Mouse (Mus musculus): ENCODE measurements around the gene Borcs5.

Borcs5 gene

DNA sequence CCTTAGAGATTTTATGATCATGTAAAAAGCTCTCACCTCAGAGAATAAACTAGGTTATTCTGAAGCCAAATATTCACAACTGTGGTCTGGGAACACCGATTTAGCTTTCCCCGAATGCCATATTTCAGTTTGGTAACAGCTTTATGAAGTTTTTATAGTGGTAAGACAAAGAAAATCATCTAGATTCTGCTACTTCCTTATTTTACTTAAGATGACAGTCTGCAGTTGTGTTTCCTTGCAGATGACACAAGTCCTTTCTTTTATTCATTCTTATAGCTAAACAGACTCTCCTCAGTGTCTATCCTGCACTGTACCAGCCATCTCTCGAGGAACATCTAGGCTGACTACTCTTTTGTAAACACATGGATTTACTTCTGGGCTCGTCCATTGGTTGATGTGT is 67.2 kb downstream of the Borcs5 start:
- in situ Hi-C loops (cut with MboI; ENCODE audit: unreplicated experiment in 2 of 2) = no loop called here

DNA sequence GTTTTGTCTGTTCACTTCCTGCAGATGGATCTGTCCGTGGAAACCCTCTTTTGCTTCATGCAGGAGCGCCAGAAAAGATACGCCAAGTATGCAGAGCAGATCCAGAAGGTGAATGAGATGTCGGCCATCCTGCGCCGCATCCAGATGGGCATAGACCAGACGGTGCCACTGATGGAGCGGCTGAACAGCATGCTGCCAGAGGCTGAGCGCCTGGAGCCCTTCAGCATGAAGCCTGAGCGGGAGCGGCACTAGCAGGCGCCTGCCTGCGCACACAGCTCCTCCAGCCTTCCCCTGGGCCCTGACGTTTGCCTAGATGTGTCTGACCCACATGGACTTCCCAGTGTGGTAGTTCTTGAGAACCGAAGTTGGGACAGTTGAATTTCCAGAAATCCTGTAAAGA is 70.7 kb downstream of the Borcs5 start:
- in situ Hi-C loops (cut with MboI; ENCODE audit: unreplicated experiment in 2 of 2) = no loop called here

DNA sequence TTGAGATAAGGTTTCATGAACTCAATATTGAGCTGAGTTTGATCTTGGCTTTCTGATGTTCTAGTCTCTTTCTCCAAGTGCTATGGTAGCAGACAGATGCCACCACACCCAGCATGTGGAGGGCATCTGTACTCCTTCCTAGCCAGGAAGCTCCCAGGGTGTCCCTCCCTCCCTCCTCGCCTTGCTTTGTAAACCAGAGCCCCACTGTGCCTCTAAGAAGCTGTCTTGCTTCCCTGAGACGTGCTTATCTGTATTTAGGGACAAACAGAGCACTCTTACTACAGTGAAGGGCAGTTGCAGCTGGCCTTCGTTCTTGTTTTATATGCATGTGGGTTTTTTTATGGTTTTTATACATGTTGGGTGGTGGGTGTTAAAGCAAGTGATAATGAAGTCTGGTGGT is 74.0 kb downstream of the Borcs5 start:
- in situ Hi-C loops (cut with MboI; ENCODE audit: unreplicated experiment in 2 of 2) = no loop called here

DNA sequence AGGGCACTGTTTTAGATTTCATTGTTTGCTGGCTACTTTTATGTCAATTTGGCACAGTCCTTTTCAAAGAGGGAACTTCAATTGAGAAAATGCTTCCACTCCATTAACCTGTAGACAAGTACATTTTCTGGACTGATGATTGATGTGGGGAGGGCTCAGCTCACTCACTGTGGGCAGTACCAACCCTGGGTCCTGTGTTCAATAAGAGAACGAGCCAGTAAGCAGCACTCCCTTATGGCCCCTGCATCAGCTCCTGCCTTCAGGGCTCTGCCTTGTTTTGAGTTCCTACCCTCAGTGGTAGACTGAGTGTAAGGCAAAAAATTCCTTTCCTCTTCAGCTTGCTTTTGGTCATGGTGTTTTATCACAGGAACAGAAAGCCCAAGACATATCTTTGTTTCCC is 74.6 kb downstream of the Borcs5 start:
- in situ Hi-C loops (cut with MboI; ENCODE audit: unreplicated experiment in 2 of 2) = no loop called here

- in situ Hi-C loops (cut with MboI; ENCODE audit: unreplicated experiment in 2 of 2) = no loop called here
These were observed 76.9 kb downstream of the Borcs5 start for GRCm38 (mm10) chr6:134716168-134716587.

GRCm38 (mm10) chr6:134717886-134718667 is 78.8 kb downstream of the Borcs5 start:
- in situ Hi-C loops (cut with MboI; ENCODE audit: unreplicated experiment in 2 of 2) = no loop called here

GRCm38 (mm10) chr6:134718668-134719065 is 79.4 kb downstream of the Borcs5 start:
- in situ Hi-C loops (cut with MboI; ENCODE audit: unreplicated experiment in 2 of 2) = no loop called here

- in situ Hi-C loops (cut with MboI; ENCODE audit: unreplicated experiment in 2 of 2) = no loop called here
These were observed 79.8 kb downstream of the Borcs5 start for GRCm38 (mm10) chr6:134719156-134719555.

DNA sequence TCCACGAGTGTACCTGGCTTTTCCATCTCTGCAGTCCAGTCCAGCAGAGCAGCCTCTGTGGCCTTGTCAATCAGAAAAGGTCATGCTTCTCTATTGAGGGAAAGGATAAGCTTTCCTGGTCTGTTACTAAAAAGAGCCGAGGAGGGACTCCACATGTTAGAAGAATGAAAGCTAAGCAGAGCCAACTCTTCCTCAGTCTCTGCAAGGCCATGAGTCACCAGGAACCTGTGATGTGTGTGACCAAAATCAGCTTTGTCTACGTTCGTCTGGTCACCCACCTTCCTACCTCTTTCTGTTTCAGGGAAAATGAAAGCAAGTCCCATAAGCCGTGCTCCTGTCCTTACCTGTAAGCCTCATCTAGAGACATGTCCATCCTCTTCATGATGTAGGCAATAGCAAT is 80.8 kb downstream of the Borcs5 start:
- in situ Hi-C loops (cut with MboI; ENCODE audit: unreplicated experiment in 2 of 2) = no loop called here

DNA sequence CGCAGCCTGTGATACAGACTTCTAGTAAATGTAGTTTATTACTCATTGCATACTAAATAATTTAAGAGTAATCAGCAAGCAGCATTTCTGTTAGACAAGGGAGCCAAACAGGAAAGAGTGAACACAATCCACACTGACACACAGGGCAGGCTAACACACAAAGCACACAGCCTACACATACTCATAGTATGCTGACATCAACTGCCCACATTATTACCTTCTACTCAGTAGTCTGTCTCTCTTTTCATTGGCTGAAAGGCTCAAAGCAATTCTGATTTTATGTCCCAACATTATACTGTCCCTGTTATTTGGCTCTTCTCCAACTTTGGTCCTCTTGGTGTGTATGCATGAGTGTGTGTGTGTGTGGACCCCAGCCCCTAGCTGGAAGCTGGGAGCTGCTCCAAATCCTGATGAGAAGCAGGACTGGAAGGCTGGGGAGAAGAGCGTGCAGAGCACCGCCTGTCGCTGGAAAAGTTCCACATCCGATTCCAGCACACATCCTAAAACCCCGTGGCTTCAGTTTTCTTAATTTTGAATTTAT is 82.5 kb downstream of the Borcs5 start:
- in situ Hi-C loops (cut with MboI; ENCODE audit: unreplicated experiment in 2 of 2) = no loop called here

- in situ Hi-C loops (cut with MboI; ENCODE audit: unreplicated experiment in 2 of 2) = no loop called here
These were observed 83.6 kb downstream of the Borcs5 start for GRCm38 (mm10) chr6:134722906-134723305.

DNA sequence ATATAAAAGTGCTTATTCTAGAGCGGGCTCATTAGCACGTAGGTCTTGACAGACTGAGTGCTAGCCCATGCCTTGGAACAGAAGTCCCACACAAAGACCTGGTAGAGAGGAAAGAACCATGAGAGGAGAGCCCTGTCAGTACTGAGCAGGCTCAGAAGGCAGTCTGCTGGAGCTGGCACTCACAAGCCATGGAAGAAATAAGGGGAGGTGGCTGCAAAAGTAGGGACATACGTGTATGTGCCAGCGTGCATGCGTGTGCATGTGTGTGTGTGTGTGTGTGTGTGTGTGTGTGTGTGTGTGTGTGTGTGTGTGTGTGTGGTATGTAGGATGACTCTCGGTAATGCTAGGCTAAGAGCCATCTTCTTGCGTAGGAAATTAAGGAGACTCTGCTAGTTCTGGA is 84.0 kb downstream of the Borcs5 start:
- in situ Hi-C loops (cut with MboI; ENCODE audit: unreplicated experiment in 2 of 2) = no loop called here

DNA sequence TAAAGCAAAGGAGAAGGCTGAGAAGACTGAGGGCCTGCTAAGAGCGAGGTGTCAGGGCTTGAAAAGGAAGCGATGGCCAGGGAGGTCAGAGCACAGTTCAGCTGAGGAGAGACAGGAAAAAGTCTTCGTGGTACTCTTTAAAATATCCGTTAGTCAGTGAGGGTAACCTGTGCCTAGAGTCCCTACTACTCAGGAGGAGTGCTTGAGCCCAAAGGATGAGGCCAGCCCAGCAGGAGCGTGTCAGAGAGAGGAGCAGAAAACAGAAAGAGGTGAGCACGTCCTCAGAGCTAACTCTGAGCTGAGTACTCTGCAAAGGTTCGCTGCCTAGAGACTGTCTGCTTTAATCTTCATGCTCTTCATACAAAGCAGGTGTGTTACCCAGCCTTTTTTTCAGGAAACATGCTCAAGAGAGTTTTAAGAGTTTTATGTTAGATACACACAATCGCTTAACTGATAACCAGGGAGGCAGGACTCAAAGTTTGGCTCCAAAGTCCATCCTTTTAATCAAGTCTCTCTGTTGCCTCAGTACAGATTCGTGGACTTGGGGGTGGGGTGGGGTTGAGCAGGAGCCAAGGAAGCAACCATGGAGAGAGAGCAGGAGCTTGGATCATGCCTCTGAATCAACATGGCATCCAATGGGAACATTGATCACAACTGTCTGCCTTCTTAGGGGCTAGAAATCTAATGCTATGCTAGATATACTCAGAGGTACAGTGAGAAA is 84.7 kb downstream of the Borcs5 start:
- in situ Hi-C loops (cut with MboI; ENCODE audit: unreplicated experiment in 2 of 2) = no loop called here

GRCm38 (mm10) chr6:134725406-134725805 is 86.1 kb downstream of the Borcs5 start:
- in situ Hi-C loops (cut with MboI; ENCODE audit: unreplicated experiment in 2 of 2) = no loop called here

- in situ Hi-C loops (cut with MboI; ENCODE audit: unreplicated experiment in 2 of 2) = no loop called here
These were observed 91.7 kb downstream of the Borcs5 start for GRCm38 (mm10) chr6:134730978-134731377.

DNA sequence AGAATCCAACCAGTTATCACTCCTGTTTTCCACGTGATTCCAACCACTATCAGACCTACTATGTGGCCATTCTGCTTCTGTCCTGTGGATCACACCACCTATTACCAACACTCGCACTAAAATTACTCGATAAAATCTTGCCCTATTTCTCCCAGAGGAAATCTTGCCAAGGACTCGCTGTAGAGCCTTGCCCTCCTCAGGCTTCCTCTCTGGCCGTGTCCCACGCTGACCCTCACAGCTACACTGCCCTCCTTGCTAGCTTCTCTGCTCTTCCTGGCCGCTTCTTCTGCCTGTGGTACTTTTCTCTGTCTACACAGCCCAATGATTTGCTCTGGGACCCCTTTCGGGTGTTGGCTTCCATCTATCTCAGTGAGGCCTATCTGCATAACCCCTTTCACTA is 93.5 kb downstream of the Borcs5 start:
- in situ Hi-C loops (cut with MboI; ENCODE audit: unreplicated experiment in 2 of 2) = no loop called here

- in situ Hi-C loops (cut with MboI; ENCODE audit: unreplicated experiment in 2 of 2) = no loop called here
These were observed 94.5 kb downstream of the Borcs5 start for GRCm38 (mm10) chr6:134733800-134734221.

GRCm38 (mm10) chr6:134736853-134737252 is 97.5 kb downstream of the Borcs5 start:
- in situ Hi-C loops (cut with MboI; ENCODE audit: unreplicated experiment in 2 of 2) = no loop called here

- in situ Hi-C loops (cut with MboI; ENCODE audit: unreplicated experiment in 2 of 2) = no loop called here
These were observed 104.3 kb downstream of the Borcs5 start for GRCm38 (mm10) chr6:134743568-134743967.

- in situ Hi-C loops (cut with MboI; ENCODE audit: unreplicated experiment in 2 of 2) = no loop called here
These were observed 106.6 kb downstream of the Borcs5 start for GRCm38 (mm10) chr6:134745876-134746275.

GRCm38 (mm10) chr6:134748126-134748525 is 108.8 kb downstream of the Borcs5 start:
- in situ Hi-C loops (cut with MboI; ENCODE audit: unreplicated experiment in 2 of 2) = no loop called here

- in situ Hi-C loops (cut with MboI; ENCODE audit: unreplicated experiment in 2 of 2) = no loop called here
These were observed 111.8 kb downstream of the Borcs5 start for GRCm38 (mm10) chr6:134751087-134751486.

All from v-Abl transformed pro-B cells (cell line).